Mouse (Mus musculus): ENCODE data around the gene Trim7. TPM values are rescaled to one million over a fixed set of nuclear protein-coding genes. Genes with fewer than 3 reads are reported as not detected.

The Trim7 gene
- polyA plus RNA-seq, 1 experiment from 2014 or later: 3.0 TPM

DNA sequence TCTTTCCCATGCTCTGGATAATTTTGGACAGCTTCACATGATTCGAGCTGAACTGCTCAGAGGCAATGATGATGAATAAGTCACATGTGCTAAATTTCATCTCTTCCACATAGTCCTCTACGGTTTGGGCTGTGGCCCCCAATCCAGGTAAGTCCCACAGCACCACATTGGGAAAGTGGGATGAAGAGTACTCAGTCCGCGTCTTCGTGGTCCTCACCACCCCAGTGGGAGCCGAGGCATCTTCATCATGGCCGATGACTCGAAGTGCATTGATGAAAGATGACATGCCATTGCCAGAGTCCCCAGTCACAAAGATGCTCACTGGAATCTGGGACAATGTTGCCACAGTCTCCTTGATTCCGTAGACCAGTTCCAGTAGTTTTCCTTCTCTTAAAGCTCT, 40.5 kb downstream of the Trim7 start:
- H3K36me3 ChIP-seq (ENCODE audit: control insufficient read depth, insufficient read depth, low read length): peaks cover 6% of the 10 kb centered on the region; the same call in 1 of the 2 replicates
- 92% methylated on average over 9 of the region's 9 CpGs for WGBS
- H3K27ac ChIP-seq (replicated peaks): no peak overlapping the region
- no peak overlapping the region for H3K9ac ChIP-seq (ENCODE audit: low read length)
- H3K4me3 ChIP-seq (ENCODE audit: low read depth, low read length): no peak overlapping the region
- no peaks in the 10 kb centered on the region for H3K9me3 ChIP-seq (ENCODE audit: control insufficient read depth, low read length)
- no peak for ATAC-seq (ENCODE audit: low FRiP score, low TSS enrichment)
- no peak for TF ChIP-seq EP300 (optimal IDR thresholded peaks at IDR 0.05)
- no peak for TF ChIP-seq CTCF (IDR thresholded peaks at IDR 0.05; ENCODE audit: low read depth)
- DNase-seq (ENCODE audit: low spot score): no peak
- H3K27me3 ChIP-seq (ENCODE audit: control insufficient read depth, insufficient read depth, low read length): no peaks in the 10 kb centered on the region
- H3K4me1 ChIP-seq (replicated peaks; ENCODE audit: control insufficient read depth, insufficient read depth): peaks cover 2% of the 10 kb centered on the region; the same call in 1 of the 2 replicates
- no peak overlapping the region for H3K4me2 ChIP-seq (replicated peaks; ENCODE audit: low read depth)

GRCm38 (mm10) chr11:48869380-48870110, 43.6 kb downstream of the Trim7 start:
- H3K27me3 ChIP-seq (ENCODE audit: control insufficient read depth, insufficient read depth, low read length): no peaks in the 10 kb centered on the region
- no peaks in the 10 kb centered on the region for H3K9me3 ChIP-seq (ENCODE audit: control insufficient read depth, low read length)
- peak overlapping the region; percentile 76 for H3K4me2 ChIP-seq (replicated peaks; ENCODE audit: low read depth)
- ATAC-seq (ENCODE audit: low FRiP score, low TSS enrichment) (0 out of 2 replicates have a peak, but pooled peaks have one; percentile 30), DNase-seq (ENCODE audit: low spot score) (peak; percentile 35)
- peak overlapping the region; percentile 53 for H3K4me3 ChIP-seq (ENCODE audit: low read depth, low read length)
- H3K4me1 ChIP-seq (replicated peaks; ENCODE audit: control insufficient read depth, insufficient read depth): peaks cover 6% of the 10 kb centered on the region; the same call in 1 of the 2 replicates
- 33% methylated on average over 7 of the region's 7 CpGs for WGBS
- H3K9ac ChIP-seq (ENCODE audit: low read length): peak overlapping the region; percentile 55
- TF ChIP-seq EP300 (optimal IDR thresholded peaks at IDR 0.05): no peak
- no peak for TF ChIP-seq CTCF (IDR thresholded peaks at IDR 0.05; ENCODE audit: low read depth)
- H3K27ac ChIP-seq (replicated peaks): 0 out of 2 replicates have a peak overlapping the region, but pooled peaks have one; percentile 30
- H3K36me3 ChIP-seq (ENCODE audit: control insufficient read depth, insufficient read depth, low read length): peaks cover 6% of the 10 kb centered on the region; the same call in 1 of the 2 replicates

DNA sequence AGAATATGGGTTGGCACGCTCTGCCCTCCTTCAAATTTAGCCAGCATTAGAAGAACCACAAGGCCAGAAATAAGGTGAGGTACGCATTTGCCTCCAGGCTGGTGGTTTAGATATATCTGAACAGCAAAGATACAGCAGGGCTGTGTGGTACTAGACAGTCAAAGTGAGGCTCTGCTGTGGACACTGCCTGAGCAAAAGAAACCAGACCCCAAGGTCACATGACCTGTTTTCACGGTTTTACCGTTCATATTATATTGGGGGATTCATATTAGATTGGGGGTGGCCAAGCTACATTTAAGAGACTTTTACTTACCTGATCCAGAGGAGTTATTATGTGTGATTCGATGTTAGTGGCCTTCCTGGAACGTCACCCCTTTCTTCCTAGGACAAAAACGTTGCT, 44.8 kb downstream of the Trim7 start:
- Histone ChIP-seq H3K27ac (replicated peaks) (peak overlapping the region; percentile 90), H3K4me1 (replicated peaks; ENCODE audit: control insufficient read depth, insufficient read depth) (peaks cover 6% of the 10 kb centered on the region; the same call in 1 of the 2 replicates), H3K4me3 (ENCODE audit: low read depth, low read length) (peak overlapping the region; percentile 53), H3K36me3 (ENCODE audit: control insufficient read depth, insufficient read depth, low read length) (peaks cover 6% of the 10 kb centered on the region; the same call in 1 of the 2 replicates), H3K4me2 (replicated peaks; ENCODE audit: low read depth) (peak overlapping the region; percentile 76), H3K27me3 (ENCODE audit: control insufficient read depth, insufficient read depth, low read length) (no peaks in the 10 kb centered on the region), H3K9me3 (ENCODE audit: control insufficient read depth, low read length) (no peaks in the 10 kb centered on the region), H3K9ac (ENCODE audit: low read length) (peak overlapping the region; percentile 77)
- ATAC-seq (ENCODE audit: low FRiP score, low TSS enrichment): no peak
- no peak for DNase-seq (ENCODE audit: low spot score)
- TF ChIP-seq CTCF (IDR thresholded peaks at IDR 0.05; ENCODE audit: low read depth): no peak
- TF ChIP-seq EP300 (optimal IDR thresholded peaks at IDR 0.05): no peak
- 27% methylated on average over 7 of the region's 7 CpGs for WGBS

DNA sequence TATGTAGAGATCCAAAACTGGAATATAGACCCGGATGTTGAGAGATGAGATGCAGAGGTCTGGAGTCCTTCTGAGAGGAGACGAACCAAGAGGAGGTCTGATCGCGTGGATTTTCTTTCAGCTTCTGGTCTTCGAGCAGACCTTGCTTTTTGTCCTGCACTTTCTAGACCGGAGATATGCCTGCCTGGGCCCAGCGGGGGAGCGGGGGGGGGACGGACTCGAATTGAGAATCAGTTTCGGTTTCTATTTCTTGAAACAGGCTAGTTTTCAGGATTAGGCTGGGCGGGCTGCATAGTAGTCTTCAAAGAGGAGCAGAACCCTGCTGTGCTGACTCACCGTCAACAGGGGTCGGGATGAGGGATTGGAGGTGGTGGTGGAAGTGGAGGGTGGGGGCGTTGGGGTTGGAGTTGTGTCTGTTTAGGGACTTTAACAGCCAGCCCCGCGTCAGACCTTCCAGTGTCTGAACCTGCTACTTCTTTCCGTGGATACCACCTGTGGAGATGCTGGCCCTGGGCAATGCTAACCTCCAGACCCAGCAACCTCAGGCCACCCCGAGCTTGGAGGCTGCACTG, 45.3 kb downstream of the Trim7 start, which contains the start of gene Irgm1:
Gene Irgm1 (minus strand): TSS at position 483 of the 572 bp plus-strand sequence.
- Histone ChIP-seq H3K9me3 (ENCODE audit: control insufficient read depth, low read length) (no peaks in the 10 kb centered on the region), H3K4me1 (replicated peaks; ENCODE audit: control insufficient read depth, insufficient read depth) (peaks cover 6% of the 10 kb centered on the region; the same call in 1 of the 2 replicates), H3K27me3 (ENCODE audit: control insufficient read depth, insufficient read depth, low read length) (no peaks in the 10 kb centered on the region), H3K9ac (ENCODE audit: low read length) (peak within 1 kb of the TSS; percentile 77), H3K4me3 (ENCODE audit: low read depth, low read length) (peak within 1 kb of the TSS; percentile 53), H3K4me2 (replicated peaks; ENCODE audit: low read depth) (peak within 1 kb of the TSS; percentile 76), H3K36me3 (ENCODE audit: control insufficient read depth, insufficient read depth, low read length) (0 out of 2 replicates have a peak, but pooled peaks cover 3% of the 10 kb centered on the region), H3K27ac (replicated peaks) (peak within 1 kb of the TSS; percentile 90)
- TF ChIP-seq CTCF (IDR thresholded peaks at IDR 0.05; ENCODE audit: low read depth) (peak; percentile 46), EP300 (optimal IDR thresholded peaks at IDR 0.05) (no peak)
- DNase-seq (ENCODE audit: low spot score) (peak; percentile 84), ATAC-seq (ENCODE audit: low FRiP score, low TSS enrichment) (peak; percentile 61)
- under 1% methylated on average over 19 of the region's 19 CpGs for WGBS

GRCm38 (mm10) chr11:48871817-48872541, 46.0 kb downstream of the Trim7 start:
- DNase-seq (ENCODE audit: low spot score) (peak; percentile 34), ATAC-seq (ENCODE audit: low FRiP score, low TSS enrichment) (no peak)
- no peak for TF ChIP-seq CTCF (IDR thresholded peaks at IDR 0.05; ENCODE audit: low read depth)
- no peak for TF ChIP-seq EP300 (optimal IDR thresholded peaks at IDR 0.05)
- peak overlapping the region; percentile 90 for H3K27ac ChIP-seq (replicated peaks)
- no peaks in the 10 kb centered on the region for H3K9me3 ChIP-seq (ENCODE audit: control insufficient read depth, low read length)
- H3K4me3 ChIP-seq (ENCODE audit: low read depth, low read length): peak overlapping the region; percentile 53
- H3K4me1 ChIP-seq (replicated peaks; ENCODE audit: control insufficient read depth, insufficient read depth): peaks cover 6% of the 10 kb centered on the region; the same call in 1 of the 2 replicates
- WGBS: 9% methylated on average over 17 of the region's 17 CpGs
- H3K27me3 ChIP-seq (ENCODE audit: control insufficient read depth, insufficient read depth, low read length): no peaks in the 10 kb centered on the region
- H3K36me3 ChIP-seq (ENCODE audit: control insufficient read depth, insufficient read depth, low read length): no peaks in the 10 kb centered on the region
- H3K4me2 ChIP-seq (replicated peaks; ENCODE audit: low read depth): peak overlapping the region; percentile 76
- peak overlapping the region; percentile 77 for H3K9ac ChIP-seq (ENCODE audit: low read length)
